Mouse (Mus musculus) E14TG2a.4 (cell line): ENCODE results near the gene Ppa2.

Source experiments
- H3K27me3 ChIP-seq: 2 replicates; pipeline ENCODE4 v1.6.1; 2014; ENCODE audit warnings: low read length, control low read depth; ENCODE audit not compliant: insufficient read depth
- H3K36me3 ChIP-seq: 2 replicates; pipeline ENCODE4 v1.6.1; 2014; ENCODE audit warnings: low read length, control low read depth; ENCODE audit not compliant: insufficient read depth
- H3K4me1 ChIP-seq: replicated peaks from 2 replicates; pipeline ENCODE4 v1.6.1; 2014; ENCODE audit warnings: low read depth, low read length, control low read depth
- H3K4me3 ChIP-seq: replicated peaks from 2 replicates; pipeline ENCODE4 v1.5.1; 2014; ENCODE audit warnings: mild to moderate bottlenecking, low read length
- H3K9me3 ChIP-seq: 2 replicates; pipeline ENCODE4 v1.6.1; 2014; ENCODE audit warnings: low read length, control low read depth
- CTCF ChIP-seq: conservative IDR thresholded peaks from 2 replicates; pipeline ENCODE4 v1.5.1; 2014; ENCODE audit warnings: low read length
- NANOG ChIP-seq: IDR thresholded peaks from 2 replicates; pipeline ENCODE4 v1.6.1; 2014; ENCODE audit warnings: borderline replicate concordance, low read length, mixed read lengths
- POU5F1 ChIP-seq: IDR thresholded peaks from 2 replicates; pipeline ENCODE4 v1.6.1; 2014; ENCODE audit warnings: low read length, borderline replicate concordance

Ppa2 gene

GRCm38 (mm10) chr3:133361406-133361805 is 51.5 kb downstream of the Ppa2 start:
- Histone ChIP-seq H3K27me3 (no peaks in the 10 kb centered on the region), H3K9me3 (no peaks in the 10 kb centered on the region), H3K36me3 (peaks cover 17% of the 10 kb centered on the region), H3K4me3 (no peak overlapping the region), H3K4me1 (peaks cover 34% of the 10 kb centered on the region)
- no peak for TF ChIP-seq CTCF
- no peak for TF ChIP-seq NANOG
- TF ChIP-seq POU5F1: no peak

GRCm38 (mm10) chr3:133364138-133364537 is 54.2 kb downstream of the Ppa2 start:
- TF ChIP-seq CTCF (no peak), NANOG (no peak), POU5F1 (no peak)
- Histone ChIP-seq H3K36me3 (peaks cover 31% of the 10 kb centered on the region), H3K9me3 (no peaks in the 10 kb centered on the region), H3K27me3 (no peaks in the 10 kb centered on the region), H3K4me3 (no peak overlapping the region), H3K4me1 (peaks cover 25% of the 10 kb centered on the region)

- Histone ChIP-seq H3K4me3 (no peak overlapping the region), H3K36me3 (peaks cover 38% of the 10 kb centered on the region), H3K4me1 (peaks cover 14% of the 10 kb centered on the region), H3K9me3 (no peaks in the 10 kb centered on the region), H3K27me3 (no peaks in the 10 kb centered on the region)
- TF ChIP-seq NANOG (no peak), POU5F1 (no peak), CTCF (no peak)
These were observed 56.2 kb downstream of the Ppa2 start for GRCm38 (mm10) chr3:133366096-133366495.

GRCm38 (mm10) chr3:133378174-133378573 is 68.3 kb downstream of the Ppa2 start:
- no peak overlapping the region for H3K4me3 ChIP-seq
- no peaks in the 10 kb centered on the region for H3K27me3 ChIP-seq
- no peaks in the 10 kb centered on the region for H3K4me1 ChIP-seq
- H3K36me3 ChIP-seq: peaks cover 53% of the 10 kb centered on the region
- peaks cover 71% of the 10 kb centered on the region for H3K9me3 ChIP-seq
- TF ChIP-seq CTCF (no peak), POU5F1 (no peak), NANOG (no peak)

GRCm38 (mm10) chr3:133379997-133380396 is 70.1 kb downstream of the Ppa2 start:
- Histone ChIP-seq H3K27me3 (no peaks in the 10 kb centered on the region), H3K4me3 (no peak overlapping the region), H3K4me1 (no peaks in the 10 kb centered on the region), H3K9me3 (peaks cover 73% of the 10 kb centered on the region), H3K36me3 (peaks cover 42% of the 10 kb centered on the region)
- TF ChIP-seq NANOG (no peak), CTCF (no peak), POU5F1 (no peak)

GRCm38 (mm10) chr3:133381519-133381918 is 71.6 kb downstream of the Ppa2 start:
- no peaks in the 10 kb centered on the region for H3K27me3 ChIP-seq
- no peak overlapping the region for H3K4me3 ChIP-seq
- no peak for TF ChIP-seq NANOG
- TF ChIP-seq POU5F1: no peak
- no peak for TF ChIP-seq CTCF
- H3K4me1 ChIP-seq: no peaks in the 10 kb centered on the region
- H3K36me3 ChIP-seq: peaks cover 27% of the 10 kb centered on the region
- H3K9me3 ChIP-seq: peaks cover 65% of the 10 kb centered on the region

GRCm38 (mm10) chr3:133382147-133382546 is 72.2 kb downstream of the Ppa2 start:
- TF ChIP-seq POU5F1 (no peak), CTCF (no peak), NANOG (no peak)
- Histone ChIP-seq H3K4me1 (no peaks in the 10 kb centered on the region), H3K4me3 (no peak overlapping the region), H3K9me3 (peaks cover 59% of the 10 kb centered on the region), H3K36me3 (peaks cover 22% of the 10 kb centered on the region), H3K27me3 (no peaks in the 10 kb centered on the region)

- Histone ChIP-seq H3K4me1 (no peaks in the 10 kb centered on the region), H3K9me3 (peaks cover 40% of the 10 kb centered on the region), H3K36me3 (peaks cover 7% of the 10 kb centered on the region), H3K4me3 (no peak overlapping the region), H3K27me3 (no peaks in the 10 kb centered on the region)
- no peak for TF ChIP-seq CTCF
- TF ChIP-seq NANOG: no peak
- no peak for TF ChIP-seq POU5F1
These were observed 74.3 kb downstream of the Ppa2 start for GRCm38 (mm10) chr3:133384164-133384708.

- TF ChIP-seq CTCF: no peak
- TF ChIP-seq POU5F1: no peak
- no peak for TF ChIP-seq NANOG
These were observed 77.4 kb downstream of the Ppa2 start for GRCm38 (mm10) chr3:133387283-133387682.

More at GRCm38 (mm10) chr3:133387283-133387682, 77.4 kb downstream of the Ppa2 start:
- Histone ChIP-seq H3K27me3 (no peaks in the 10 kb centered on the region), H3K9me3 (peaks cover 11% of the 10 kb centered on the region), H3K4me3 (no peak overlapping the region), H3K36me3 (no peaks in the 10 kb centered on the region), H3K4me1 (no peaks in the 10 kb centered on the region)
